Mouse (Mus musculus) embryo, embryonic 11 days (tissue): ENCODE measurements at regions not wholly inside any gene's neighbourhood (a gene's known extent, or its start where the extent isn't known, plus 50 kb on each side); places are given as distances from the start of the nearest gene placed in this dataset.
A peak's percentile ranks its signal among the peaks of the same experiment; 100 is the strongest.

Experiments
- DNase-seq: peaks from one replicate; pipeline ENCODE4 v3.0.0-alpha.2; 2015

DNA sequence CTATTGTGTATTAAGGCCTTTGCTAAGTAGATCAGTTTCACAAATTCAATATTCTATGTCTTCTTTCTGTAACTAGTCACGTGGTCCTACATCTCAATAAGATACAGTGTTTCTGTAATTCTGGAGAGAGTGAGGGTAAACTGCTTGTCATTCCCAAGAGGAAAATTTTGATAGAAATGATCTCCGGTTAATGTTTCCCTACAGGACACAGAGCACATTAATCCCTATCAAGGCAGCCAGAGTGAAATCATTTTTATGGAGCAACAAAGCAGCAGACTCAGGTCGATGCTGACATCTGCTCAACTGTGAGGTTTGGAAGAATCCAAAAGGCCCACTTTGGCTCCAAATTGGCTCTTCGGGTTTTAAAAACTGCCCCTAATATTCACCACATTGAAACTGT, 451.7 kb downstream of the Arl4a start:
- no peak for DNase-seq

DNA sequence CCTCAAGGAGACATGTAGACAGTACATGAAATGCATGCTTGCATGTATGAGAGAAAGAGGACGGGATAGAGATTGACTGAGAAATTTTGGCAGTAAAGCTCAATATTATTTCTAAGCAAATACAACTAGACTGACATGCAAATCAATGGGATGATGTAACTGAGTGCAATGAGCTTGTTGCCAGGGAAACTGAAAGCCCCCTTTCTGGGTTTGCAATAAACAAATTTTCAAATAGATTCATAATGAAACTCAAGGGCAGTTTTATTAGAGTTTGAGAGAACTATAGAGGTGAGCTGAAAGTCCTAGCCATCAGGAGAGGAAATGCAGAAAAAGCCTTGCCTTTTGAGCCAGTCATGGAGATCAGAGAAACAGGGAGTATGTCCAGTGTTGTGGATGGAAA, 460.2 kb downstream of the Arl4a start:
- no peak for DNase-seq

DNA sequence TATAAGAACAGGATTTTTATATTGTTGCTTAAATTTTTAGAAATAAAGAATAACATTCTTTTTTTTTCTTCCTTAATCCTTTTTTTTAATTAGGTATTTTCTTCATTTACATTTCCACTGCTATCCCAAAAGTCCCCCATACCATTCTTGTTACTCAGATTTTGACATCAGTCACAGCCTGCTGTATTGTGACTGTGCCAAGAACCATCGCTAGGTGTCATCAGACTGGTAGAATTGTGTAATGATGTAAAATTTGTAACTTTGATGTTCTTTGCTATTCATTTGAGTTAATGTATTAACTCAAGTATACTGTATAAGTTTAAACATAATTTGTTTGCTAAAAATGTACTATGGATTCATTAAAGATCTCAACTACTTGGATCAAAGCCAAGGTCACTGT, 465.0 kb downstream of the Arl4a start:
- no peak for DNase-seq

DNA sequence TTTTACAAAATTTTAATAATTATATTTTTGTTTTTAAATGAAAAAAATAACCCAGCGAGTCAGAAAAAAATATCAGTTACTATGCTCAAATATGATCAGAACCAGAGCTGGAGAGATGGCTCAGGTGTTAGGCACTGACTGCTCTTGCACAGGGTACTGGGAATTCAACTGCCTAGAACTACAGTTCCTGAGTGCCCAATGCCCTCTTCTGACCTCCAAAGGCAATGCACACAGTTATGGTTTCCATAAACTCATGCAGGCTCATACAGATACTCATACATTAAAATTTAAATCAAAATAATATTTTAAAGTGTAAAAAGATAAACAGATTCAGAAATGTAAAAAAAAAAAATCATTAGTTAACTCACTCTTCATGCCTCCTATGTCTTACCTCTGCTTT, 465.7 kb downstream of the Arl4a start:
- DNase-seq, result no peak

DNA sequence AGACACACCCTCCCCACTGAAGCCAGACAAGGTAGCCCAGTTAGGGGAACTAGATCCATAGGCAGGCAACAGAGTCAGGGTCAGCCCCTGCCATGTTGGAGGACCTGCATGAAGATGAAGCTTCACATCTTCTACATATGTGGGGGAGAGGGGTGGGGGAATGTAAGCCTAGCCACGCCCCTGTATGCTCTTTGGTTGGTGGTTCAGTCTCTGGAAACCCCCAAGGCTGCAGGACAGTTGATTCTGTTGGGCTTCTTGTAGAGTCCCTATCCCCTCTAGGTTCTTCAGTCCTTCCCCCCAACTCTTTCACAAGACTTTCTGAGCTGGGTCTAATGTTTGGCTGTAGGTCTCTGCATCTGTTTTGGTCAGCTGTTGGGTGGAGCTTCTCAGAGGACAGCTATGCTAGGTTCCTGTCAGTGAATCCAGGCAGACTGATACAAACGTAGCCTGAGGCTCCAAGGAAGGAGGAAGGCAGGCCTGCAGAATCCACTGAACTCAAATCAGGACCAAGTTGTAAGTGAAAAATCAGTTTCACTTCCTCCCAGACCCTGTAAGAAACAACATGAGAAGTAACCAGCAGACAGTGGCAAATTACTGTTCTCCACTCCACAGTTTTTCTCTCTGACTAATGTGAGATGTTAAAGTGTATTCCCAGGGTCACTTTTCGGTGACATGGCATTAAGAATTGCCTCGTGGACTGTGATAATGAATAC, 476.9 kb downstream of the Arl4a start:
- no peak for DNase-seq

DNA sequence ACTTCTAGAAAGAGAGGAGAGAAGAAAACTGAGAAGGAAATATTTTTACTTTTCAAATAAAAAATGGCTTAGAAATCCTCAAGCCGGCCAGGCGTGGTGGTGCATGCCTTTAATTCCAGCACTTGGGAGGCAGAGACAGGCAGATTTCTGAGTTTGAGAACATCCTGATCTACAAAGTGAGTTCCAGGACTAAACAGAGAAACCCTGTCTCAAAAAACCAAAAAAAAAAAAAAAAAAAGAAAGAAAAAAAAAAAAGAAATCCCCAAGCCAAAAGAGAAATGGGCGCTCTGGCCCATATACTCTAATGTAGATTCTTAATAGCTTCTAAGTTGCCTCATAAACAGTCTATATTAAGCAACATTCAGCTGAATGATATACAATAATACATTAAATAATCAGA, 479.3 kb downstream of the Arl4a start:
- DNase-seq, result no peak

DNA sequence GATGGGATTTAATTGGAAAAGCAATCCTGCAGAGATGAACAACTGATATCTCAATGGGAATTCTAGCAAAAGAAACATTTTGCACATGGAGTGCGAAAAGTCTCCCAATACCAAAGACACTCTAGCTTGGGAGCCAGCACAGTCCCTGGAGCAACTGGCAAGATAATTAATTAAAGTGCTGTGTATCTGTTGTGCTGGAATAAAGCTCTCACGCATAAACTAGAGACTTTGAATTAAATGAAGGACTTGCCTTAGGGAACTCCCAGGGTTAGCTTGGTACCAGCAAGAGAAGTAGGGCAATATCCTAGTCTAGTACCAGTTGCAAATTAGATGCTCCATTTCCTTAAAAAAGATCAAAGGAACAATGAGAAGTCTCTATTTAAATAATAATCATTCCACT, 501.5 kb downstream of the Arl4a start:
- DNase-seq, result no peak

DNA sequence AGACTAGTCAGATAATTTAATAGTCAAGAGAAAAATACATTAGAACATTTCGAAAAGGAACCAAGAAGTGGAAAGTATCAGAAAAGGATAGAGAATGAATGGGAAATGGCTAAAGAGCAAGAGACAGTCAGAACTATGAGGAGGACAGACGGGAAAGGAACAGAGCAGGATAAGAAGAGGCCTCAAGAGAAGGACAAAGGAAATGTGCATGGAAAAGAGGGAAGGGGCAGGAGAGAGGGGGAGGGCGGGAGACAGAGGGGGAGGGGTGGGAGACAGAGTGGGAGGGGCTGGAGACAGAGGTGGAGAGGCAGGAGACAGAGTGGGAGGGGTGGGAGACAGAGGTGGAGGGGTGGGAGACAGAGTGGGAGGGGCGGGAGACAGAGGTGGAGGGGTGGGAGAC, 509.7 kb downstream of the Arl4a start:
- DNase-seq, result no peak

DNA sequence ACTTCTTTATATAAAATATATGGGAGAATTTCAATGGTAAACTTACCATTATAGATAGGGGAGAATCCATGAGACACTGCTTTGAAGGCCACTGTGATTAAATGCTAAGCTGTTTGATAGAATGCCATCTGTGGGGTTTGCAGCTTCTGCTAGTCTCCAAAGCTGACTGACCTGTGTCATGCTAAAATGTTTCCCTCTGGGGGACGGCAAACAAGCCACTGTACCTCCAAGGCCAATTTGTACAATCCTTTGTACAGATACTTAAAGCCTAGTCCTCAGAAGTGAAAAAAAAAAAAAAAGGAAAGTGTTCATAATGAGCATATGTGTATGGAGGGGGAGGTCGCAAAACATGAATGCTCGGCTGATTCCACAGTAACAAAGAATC, 510.6 kb downstream of the Arl4a start:
- DNase-seq, result no peak

DNA sequence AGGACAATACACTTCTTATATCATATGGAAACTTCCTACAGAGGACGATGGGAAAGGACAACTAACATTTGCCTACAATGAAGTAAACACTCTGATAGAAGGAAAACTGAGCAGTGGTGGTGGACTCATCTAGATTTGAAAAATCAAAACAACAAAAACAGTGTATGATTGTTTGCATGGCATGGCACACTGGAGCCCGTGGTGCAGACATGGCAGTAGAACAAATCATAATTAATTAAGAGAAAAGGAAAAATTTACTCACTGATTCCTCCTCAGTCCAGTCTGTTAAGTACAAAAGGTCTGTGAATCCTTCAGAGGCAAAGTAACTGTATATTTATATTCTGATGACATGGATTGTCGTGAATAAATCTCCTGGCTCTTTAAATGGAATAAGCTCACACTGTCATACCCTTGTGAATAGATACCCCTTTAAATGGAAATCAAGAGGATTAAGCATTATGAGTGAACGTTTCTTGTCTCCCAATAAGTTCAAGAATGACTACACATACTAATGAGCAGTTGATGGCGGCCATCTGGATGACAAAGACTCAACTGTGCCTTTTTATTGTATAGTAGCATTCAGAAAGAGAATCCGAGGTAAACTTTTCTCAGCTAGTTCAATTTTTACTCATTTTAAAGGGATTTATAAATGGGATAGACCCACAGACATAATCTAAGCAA, 511.1 kb downstream of the Arl4a start:
- DNase-seq, result no peak

DNA sequence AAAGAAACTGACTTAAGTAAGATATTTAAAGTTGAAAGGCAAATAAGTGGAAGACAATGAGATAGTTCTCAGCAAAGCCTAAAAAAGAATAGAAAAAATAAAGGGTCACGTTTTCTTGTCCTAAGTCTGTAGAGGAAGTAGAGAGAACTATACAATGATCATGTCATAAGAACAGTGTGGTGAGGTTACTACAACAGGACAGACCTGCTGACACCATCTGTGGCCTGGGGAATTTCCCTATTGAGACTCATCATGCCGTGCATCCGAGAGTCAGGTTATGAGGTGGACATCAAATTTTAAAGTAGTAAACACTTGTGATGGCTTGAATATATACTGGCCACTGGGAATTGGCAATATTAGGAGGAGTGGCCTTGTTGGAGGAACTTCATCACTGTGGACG, 522.1 kb downstream of the Arl4a start:
- DNase-seq, result no peak

DNA sequence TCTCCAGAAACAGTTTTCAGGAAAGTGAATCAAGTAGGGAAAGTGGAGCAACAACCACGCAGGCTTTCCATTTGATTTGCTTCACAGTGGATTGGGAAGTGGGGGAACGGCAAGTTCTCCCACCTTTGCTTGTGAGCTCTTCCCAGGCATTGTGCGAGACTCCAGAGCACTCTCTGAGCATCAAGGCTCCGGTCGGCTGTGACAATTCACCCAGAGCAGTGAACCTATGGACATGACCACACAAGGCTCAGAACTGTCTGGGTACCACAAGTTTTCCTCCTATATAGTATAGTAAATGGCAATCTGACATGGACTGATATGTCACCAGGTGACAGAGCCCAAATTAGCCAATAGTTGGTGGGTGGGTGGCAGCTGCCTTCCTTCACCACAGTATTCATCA, 527.0 kb downstream of the Arl4a start:
- DNase-seq, result no peak

DNA sequence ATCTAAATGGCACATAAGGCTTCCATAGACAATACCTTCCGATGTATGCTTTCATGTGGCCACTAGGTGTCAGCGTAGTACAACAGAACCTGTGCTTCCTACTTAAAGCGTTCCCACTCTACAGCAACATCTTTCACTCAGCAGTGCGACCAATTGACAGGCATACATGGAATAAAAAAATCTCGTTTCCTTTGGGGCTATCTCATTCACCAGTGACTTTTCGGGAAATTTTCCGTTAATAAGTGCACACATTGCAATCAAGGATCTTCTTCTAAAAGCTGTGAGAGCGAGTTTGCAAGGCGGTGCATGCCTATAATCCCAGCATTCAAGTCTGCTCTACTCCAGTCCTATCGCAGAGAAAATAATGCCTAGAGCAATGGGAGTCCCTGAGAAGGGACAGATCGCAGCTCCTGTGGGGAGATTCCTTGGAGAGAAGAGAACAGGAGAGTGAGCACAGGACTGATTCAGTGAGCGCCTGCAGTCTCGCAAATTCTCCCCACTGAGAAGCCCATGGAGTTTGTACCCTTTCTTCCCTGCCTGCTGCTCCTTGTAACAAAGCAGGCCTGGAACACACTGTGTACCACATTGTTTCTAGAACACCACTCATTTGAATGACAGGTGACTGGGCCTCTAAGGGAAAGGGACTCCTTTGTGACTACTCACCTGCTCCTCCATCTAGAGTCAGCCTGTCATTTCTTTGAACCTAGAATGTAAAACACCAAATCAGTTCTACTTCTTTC, 527.6 kb downstream of the Arl4a start:
- peak; percentile 84 for DNase-seq

DNA sequence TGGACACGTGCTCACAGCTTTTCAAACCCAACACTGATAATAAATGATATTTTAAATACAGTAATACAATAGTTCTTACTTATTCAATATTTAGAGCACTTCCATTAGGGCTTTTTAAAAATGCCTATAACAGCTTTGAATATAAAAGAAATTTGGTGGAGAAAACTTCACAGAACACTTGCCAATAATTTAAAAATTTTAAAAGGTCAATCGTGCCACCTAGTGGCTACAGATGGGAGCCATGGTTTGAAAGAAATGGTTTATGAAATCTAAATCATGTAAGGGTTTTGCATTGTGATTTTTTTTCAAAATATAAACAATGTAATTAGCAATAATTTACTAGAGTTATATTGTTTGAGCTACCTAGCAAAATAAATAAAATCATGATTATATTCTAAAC, 541.6 kb downstream of the Arl4a start:
- DNase-seq, result peak; percentile 53

DNA sequence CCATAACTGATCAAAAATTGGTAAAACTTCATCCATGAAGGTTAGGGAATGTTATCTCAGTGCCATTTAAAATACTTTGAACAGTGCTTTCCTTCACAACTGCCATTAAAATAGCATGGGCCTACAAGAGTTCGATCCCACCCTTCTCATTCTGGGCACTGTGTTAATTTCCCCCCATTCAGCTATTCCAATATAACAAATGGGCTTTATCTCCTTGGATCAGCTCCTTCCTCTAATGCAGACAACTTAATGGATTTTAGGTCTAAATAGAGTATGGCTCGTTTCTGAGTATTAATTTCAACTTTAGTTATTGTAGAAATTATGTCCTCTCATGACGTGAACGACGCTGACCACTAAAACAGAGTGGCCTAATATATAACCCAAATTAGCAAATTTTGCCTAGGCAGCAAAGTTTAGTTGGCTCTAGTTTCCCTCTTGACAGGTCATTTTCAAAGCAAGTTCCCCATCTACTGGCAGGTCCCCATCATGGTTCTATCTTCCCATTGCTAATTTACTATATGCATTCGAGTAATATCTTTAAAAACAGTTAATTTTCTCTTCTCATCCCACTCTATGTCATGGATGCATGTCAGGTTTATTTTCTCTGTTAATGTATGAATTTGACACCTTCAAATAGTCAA, 544.1 kb downstream of the Arl4a start:
- peak; percentile 28 for DNase-seq

DNA sequence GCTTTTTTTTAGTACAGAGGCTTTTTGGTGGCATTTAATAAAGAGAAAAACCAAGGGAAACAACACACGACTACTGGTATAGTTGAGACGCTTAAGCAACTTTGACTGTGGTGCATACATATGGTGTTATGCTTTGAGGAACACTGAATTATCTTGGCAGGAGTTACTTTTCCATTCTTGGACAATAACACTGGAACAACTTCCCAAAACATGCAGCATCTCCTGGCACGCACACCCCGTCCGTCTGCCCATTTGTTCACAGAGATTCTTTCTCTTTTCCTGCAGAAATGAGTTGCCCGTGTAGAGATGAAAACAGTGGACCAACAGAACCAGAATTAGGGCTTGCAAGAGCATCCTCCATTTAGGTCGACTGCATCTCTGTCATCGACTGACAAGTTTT, 544.7 kb downstream of the Arl4a start:
- DNase-seq, result no peak

DNA sequence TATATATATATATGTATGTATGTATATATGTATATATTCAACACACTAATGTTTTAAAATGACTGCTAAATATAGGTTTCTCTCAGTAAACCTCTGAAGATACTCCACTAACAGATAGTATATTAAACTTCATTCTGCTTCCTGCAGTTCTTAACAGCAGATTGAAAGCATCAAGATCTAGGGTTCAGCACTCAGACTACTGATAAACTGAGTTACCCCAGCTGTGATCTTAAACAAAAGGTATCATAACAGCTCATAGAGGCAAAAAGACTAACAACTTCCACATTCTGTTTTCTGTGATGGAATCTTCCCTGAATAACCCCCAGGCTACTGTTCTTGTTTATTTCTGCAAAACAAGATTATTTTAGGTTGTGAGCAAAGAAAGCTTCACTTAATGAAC, 564.8 kb downstream of the Arl4a start:
- no peak for DNase-seq
